In the genomic region with DNA sequence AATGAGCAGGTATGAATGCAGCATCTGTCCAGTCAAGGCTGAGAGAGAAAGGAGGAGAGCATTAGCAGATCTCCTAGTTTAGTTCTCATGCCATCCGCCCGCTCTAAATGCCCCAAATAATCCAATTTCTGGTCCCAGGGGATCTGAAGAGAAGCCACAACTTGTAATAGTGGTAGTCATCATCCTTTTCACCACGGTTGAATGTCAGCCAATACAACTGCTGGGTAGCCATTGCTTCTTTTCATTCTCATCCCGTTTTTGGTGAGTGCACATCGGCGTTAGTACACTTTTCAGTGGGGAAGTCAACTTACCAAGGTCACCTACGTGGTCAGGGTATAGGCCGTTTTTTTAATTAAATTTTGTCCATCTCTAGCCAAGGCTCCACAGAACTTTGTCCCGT, we compare ENCODE assay signal across 8 mouse cellular contexts. TPM values are rescaled to one million over a fixed set of nuclear protein-coding genes. Genes with fewer than 3 reads are reported as not detected.
A peak's percentile ranks its signal among the peaks of the same experiment; 100 is the strongest.
DNase-seq lines count a peak whose midpoint lies in the region; ATAC-seq and TF ChIP-seq lines count a peak whose summit lies in the region.

No protein-coding gene starts in this region.

- no peaks in the 10 kb centered on the region for H3K36me3 ChIP-seq in hindbrain, embryonic 15.5 days
- H3K36me3 ChIP-seq in midbrain, postnatal 0 days (ENCODE audit: insufficient read depth, low read length): no peaks in the 10 kb centered on the region

- H3K4me2 ChIP-seq in hindbrain, embryonic 15.5 days: peak overlapping the region; percentile 76
- peak overlapping the region; percentile 72 for H3K4me2 ChIP-seq in midbrain, postnatal 0 days (ENCODE audit: low read depth, low read length, poor library complexity, severe bottlenecking)

- H3K27ac ChIP-seq in left cerebral cortex, adult 2 months: no peak overlapping the region
- H3K27ac ChIP-seq in hindbrain, embryonic 15.5 days (replicated peaks): no peak overlapping the region
- H3K27ac ChIP-seq in midbrain, postnatal 0 days (ENCODE audit: low read depth, low read length): no peak overlapping the region

- no peak for DNase-seq in left cerebral cortex, adult 2 months (ENCODE audit: extremely low spot score in 1 of 2, low spot score in 2 of 2)
- no peak for DNase-seq in left cerebral cortex, postnatal 10 days (ENCODE audit: extremely low spot score in 1 of 2, low spot score in 2 of 2)
- peak; percentile 9 for DNase-seq in c-Kit-negative CD71-positive TER-119-positive erythroid progenitor cells, embryonic 14.5 days (ENCODE audit: low read depth, low spot score)
- DNase-seq in midbrain, postnatal 0 days (ENCODE audit: low spot score): no peak
- no peak for DNase-seq in layer of hippocampus, postnatal 25 days (ENCODE audit: extremely low spot score in 1 of 2, low spot score in 1 of 2)
- no peak for DNase-seq in urinary bladder, postnatal 25 days (ENCODE audit: low spot score)

- H3K9ac ChIP-seq in hindbrain, embryonic 15.5 days: peak overlapping the region; percentile 93
- H3K9ac ChIP-seq in midbrain, postnatal 0 days (replicated peaks; ENCODE audit: low read length, poor library complexity, severe bottlenecking): peak overlapping the region; percentile 70; the same call in 1 of the 2 replicates

- H3K4me3 ChIP-seq in left cerebral cortex, adult 2 months: peak overlapping the region; percentile 86
- peak overlapping the region; percentile 99 for H3K4me3 ChIP-seq in hindbrain, embryonic 15.5 days
- peak overlapping the region; percentile 91 for H3K4me3 ChIP-seq in midbrain, postnatal 0 days (ENCODE audit: low read depth, low read length)

- H3K27me3 ChIP-seq in hindbrain, embryonic 15.5 days: no peaks in the 10 kb centered on the region
- H3K27me3 ChIP-seq in midbrain, postnatal 0 days (ENCODE audit: insufficient read depth, low read length): no peaks in the 10 kb centered on the region

- H3K9me3 ChIP-seq in hindbrain, embryonic 15.5 days: no peaks in the 10 kb centered on the region
- no peaks in the 10 kb centered on the region for H3K9me3 ChIP-seq in midbrain, postnatal 0 days (ENCODE audit: low read length)

- no peak for TF ChIP-seq CTCF in left cerebral cortex, adult 2 months (IDR thresholded peaks at IDR 0.05)
- no peak for TF ChIP-seq CTCF in midbrain, postnatal 0 days (IDR thresholded peaks at IDR 0.05)

- intact Hi-C loops in left cerebral cortex, adult 2 months (cut with DNase I): no loop called here
- intact Hi-C loops in left cerebral cortex, postnatal 10 days (cut with DNase I): no loop called here

- no peak for ATAC-seq in hindbrain, embryonic 15.5 days (ENCODE audit: low FRiP score, low read depth)
- ATAC-seq in midbrain, postnatal 0 days (ENCODE audit: low FRiP score): no peak
- no peak for ATAC-seq in monocyte, adult 5-6 weeks (replicated peaks; ENCODE audit: insufficient number of reproducible peaks, low FRiP score, low TSS enrichment, poor library complexity, severe bottlenecking)

- WGBS in hindbrain, embryonic 15.5 days: 21% methylated on average over 9 of the region's 9 CpGs
- WGBS in midbrain, postnatal 0 days: 11% methylated on average over 9 of the region's 9 CpGs

- peaks cover 36% of the 10 kb centered on the region for H3K4me1 ChIP-seq in hindbrain, embryonic 15.5 days (replicated peaks)
- H3K4me1 ChIP-seq in midbrain, postnatal 0 days (ENCODE audit: insufficient read depth, low read length): peaks cover 4% of the 10 kb centered on the region; the same call in 1 of the 2 replicates

RNA-seq across cellular contexts. Expression of a gene that starts 0.8 kb away (rescaled TPM):
- total RNA-seq in left cerebral cortex, adult 2 months (2021): 10 to 100 TPM; 10.3 to 10.7 TPM
- 10 to 100 TPM in 1 of 2 experiments, 1 to 10 TPM in 1; 8.9 to 12.0 TPM for total RNA-seq in left cerebral cortex, postnatal 10 days (2021)
- 8.9 and 10.2 TPM in 2 replicates for polyA plus RNA-seq in hindbrain, embryonic 15.5 days (2015; fragmentation: Nextera tagmentation; extraction: Ambion mirVana)
- 12.2 and 14.9 TPM in 2 replicates for total RNA-seq in midbrain, postnatal 0 days (2014; rRNA removed)
- 5.7 TPM in 2 replicates for polyA plus RNA-seq in midbrain, postnatal 0 days (2015; fragmentation: Nextera tagmentation; extraction: Ambion mirVana)
- total RNA-seq in layer of hippocampus, postnatal 25 days (2021): 1 to 10 TPM; 8.5 to 9.9 TPM
- 18.5 to 31.7 TPM (median 30.0 TPM) in 3 replicates for total RNA-seq in monocyte, adult 5-6 weeks (2017)
